Mouse (Mus musculus): ENCODE measurements around the gene Cmip.

Cmip gene

GRCm38 (mm10) chr8:117294812-117295211, 37.9 kb downstream of the Cmip start:
- CTCF ChIA-PET = interaction anchor here (1.5 kb wide), 1 partner anchor 25 kb away, joined by 3 read pairs; no protein-coding TSS in a partner anchor

GRCm38 (mm10) chr8:117297913-117298518, 41.2 kb downstream of the Cmip start:
- CTCF ChIA-PET = no interaction called here

DNA sequence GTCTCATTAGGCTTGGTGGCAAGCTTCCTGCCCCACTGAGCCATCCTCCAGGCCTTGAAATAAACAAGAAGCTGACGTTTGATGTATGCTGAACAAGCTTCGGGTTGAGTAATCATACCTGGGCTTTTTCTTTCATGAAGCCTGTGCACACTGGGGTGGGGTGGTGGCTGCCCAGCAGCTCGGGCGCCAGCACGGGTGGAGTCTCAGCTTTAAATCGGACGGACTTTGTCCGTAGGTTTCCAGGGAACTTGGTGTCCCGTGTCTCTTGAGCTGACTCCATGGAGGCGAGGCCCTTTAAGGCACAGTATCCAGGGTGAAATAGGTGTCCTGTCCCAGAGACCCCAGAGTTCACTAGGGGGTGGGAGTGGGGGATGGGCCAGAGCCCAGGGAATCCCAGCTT, 42.3 kb downstream of the Cmip start:
- CTCF ChIA-PET = interaction anchor here (0.9 kb wide), 1 partner anchor 71 kb away, joined by 3 read pairs; no protein-coding TSS in a partner anchor

DNA sequence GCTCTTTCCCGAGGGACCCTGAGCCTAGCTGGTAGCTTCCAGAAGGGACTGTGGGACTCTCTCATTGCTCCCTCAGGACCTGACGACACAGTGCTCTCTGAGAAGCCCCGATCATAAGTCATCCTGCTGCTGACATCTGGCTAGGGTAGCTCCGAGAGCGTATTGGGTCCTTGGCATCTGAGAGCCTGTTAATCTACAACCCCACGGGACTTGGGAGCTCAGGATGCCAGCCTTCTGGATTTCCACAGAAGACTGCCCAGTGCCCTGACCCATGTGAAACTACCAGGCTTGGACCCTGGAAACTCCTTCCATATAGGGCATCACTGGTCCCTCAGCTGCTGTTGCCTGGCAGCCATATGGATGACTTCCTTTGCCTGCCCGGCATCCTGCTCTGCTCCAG, 43.3 kb downstream of the Cmip start:
- CTCF ChIA-PET = no interaction called here

GRCm38 (mm10) chr8:117301457-117302041, 44.7 kb downstream of the Cmip start:
- CTCF ChIA-PET = no interaction called here

GRCm38 (mm10) chr8:117302072-117302471, 45.2 kb downstream of the Cmip start:
- CTCF ChIA-PET = no interaction called here

GRCm38 (mm10) chr8:117303666-117304065, 46.8 kb downstream of the Cmip start:
- CTCF ChIA-PET = no interaction called here

DNA sequence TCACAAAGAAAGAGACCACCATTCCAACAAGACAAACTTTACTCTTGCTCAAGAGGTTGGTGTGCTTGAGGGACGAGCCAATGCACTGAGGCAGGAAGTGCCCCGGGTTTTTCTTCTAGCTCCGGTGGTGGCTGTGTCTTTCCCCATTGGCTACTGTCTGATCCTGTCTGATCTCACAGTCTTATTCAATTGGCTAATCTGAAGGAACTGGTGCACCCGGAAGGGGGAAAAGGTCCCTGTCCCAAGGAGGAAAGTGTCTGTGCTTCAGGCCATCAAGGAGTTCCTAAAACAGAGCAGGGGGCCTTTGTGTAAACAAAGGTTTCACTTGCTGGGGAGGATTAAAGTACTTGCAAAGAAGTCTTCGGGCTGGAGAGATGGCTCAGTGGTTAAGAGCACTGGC, 48.5 kb downstream of the Cmip start:
- CTCF ChIA-PET = interaction anchor here (0.6 kb wide), 1 partner anchor 10 kb away, joined by 3 read pairs; no protein-coding TSS in a partner anchor

- CTCF ChIA-PET = interaction anchor here (0.6 kb wide), 1 partner anchor 13 kb away, joined by 3 read pairs; no protein-coding TSS in a partner anchor
Observed at GRCm38 (mm10) chr8:117306756-117307155, 49.9 kb downstream of the Cmip start.

DNA sequence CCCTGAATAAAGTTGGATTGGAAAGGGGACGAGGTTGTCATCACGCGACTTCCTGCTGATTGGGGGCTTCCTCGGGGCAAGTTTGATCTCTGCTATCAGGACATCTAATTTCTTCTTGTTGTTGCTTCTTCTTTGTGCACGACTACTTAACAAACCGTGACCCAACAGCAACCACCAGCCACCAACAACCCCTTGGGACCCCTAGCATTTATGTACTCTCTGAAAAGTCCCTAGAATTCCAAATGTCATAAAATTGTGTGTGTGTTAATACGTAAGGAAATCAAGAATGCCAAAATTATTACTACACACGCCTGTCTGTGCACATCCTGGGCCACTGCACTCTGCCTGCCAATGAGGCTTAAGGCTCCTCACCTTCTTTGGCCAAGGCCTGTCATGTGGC, 50.4 kb downstream of the Cmip start:
- CTCF ChIA-PET = interaction anchor here (0.6 to 0.7 kb wide), 2 partner anchors 14 to 36 kb away, joined by 3 read pairs; no protein-coding TSS in a partner anchor

GRCm38 (mm10) chr8:117308303-117309095, 51.6 kb downstream of the Cmip start:
- CTCF ChIA-PET = no interaction called here

DNA sequence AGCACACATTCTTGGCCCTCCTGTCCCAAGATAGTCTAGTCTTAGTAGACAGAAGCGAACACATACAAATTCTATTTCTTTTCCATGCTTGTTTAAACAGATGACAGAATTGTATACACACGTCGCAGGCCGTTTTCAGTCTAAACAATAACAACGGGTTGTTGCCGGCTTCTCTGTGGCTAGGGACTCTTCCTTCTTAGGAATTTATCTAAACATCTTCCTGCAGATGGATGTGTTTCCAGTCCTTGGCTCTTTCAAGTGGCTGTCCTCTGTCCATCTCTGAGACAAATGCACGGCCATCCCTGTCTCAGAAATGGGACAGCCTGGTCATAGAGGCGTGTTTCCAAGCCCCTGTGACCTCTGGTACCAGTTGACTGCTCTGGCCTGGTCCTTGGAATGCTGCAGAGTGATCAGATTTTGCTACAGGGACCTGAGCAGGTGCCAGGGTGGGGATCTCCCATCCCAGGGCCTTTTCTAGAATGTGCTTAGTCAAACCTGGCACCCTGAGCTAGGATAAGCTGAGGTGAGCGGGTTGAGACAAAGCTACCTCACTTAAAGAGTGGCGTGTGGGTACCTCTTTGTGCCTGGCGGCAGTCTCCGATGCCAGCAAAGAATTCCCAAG, 52.9 kb downstream of the Cmip start:
- CTCF ChIA-PET = no interaction called here

DNA sequence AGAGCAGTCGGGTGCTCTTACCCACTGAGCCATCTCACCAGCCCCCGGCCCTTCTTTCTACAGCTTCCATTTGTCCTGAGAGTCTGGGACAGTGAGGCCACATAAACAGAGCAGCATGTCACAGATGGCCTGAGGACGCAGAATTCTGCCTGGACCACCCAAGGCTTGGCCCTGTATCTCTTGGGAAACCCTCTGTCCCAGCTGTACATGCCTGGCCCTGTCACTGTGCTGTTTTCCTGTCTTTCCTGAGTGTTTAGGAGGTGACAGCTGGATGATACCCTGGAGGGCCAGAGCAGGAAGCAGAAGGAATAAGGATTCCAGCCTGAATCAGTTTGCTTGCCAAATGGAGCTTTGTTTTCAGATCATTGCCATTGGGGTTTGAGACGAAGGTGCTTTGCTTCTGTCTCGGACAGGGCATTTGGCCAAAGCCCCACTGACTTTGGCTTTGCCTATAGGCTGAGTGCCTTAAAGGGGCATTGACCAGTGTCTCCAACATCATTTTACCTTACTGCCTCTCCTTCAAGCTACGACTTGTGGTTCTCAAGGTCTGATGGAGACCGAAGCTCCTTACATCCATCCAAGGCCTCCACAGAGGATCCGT, 54.2 kb downstream of the Cmip start:
- CTCF ChIA-PET = no interaction called here

GRCm38 (mm10) chr8:117314308-117314953, 57.6 kb downstream of the Cmip start:
- CTCF ChIA-PET = interaction anchor here (0.6 kb wide), 1 partner anchor 9 kb away, joined by 3 read pairs; no protein-coding TSS in a partner anchor

GRCm38 (mm10) chr8:117315727-117316126, 58.9 kb downstream of the Cmip start:
- CTCF ChIA-PET = no interaction called here

GRCm38 (mm10) chr8:117317478-117317877, 60.6 kb downstream of the Cmip start:
- CTCF ChIA-PET = interaction anchor here (0.7 kb wide), 1 partner anchor 94 kb away, joined by 4 read pairs; no protein-coding TSS in a partner anchor

- CTCF ChIA-PET = interaction anchor here (1.0 kb wide), 1 partner anchor 24 kb away, joined by 3 read pairs; no protein-coding TSS in a partner anchor
Observed at GRCm38 (mm10) chr8:117318911-117319826, 62.3 kb downstream of the Cmip start.

GRCm38 (mm10) chr8:117320616-117321015, 63.8 kb downstream of the Cmip start:
- CTCF ChIA-PET = interaction anchor here (0.6 kb wide), 1 partner anchor 39 kb away, joined by 4 read pairs; no protein-coding TSS in a partner anchor

GRCm38 (mm10) chr8:117321232-117321631, 64.4 kb downstream of the Cmip start:
- CTCF ChIA-PET = interaction anchor here (0.6 kb wide), 1 partner anchor 152 kb away, joined by 3 read pairs; no protein-coding TSS in a partner anchor

DNA sequence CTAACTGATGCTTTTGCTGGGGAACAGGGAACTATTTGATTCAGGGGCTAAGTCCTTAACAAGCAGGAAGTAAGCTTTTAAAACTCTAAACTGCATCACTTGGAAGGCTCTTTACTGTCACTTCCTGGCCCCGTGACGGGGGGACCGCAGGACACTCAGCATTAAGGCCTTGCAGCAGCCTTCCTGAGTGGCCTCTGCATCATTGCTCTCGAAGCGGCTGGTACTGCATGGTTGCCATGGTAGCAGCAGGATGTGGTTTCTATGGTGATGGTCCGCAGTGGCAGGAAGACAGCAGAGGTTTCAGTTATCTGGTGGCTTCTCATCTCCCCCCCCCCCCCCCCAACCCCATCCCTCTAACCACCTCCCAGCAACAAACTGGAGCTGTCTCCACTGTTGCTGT, 65.2 kb downstream of the Cmip start:
- CTCF ChIA-PET = interaction anchor here (0.6 to 1.2 kb wide), 3 partner anchors 14 to 214 kb away, joined by 4 to 5 read pairs (median 5); no protein-coding TSS in a partner anchor

Measured in spleen, embryonic (tissue).